Mouse (Mus musculus): ENCODE results near the gene Bbof1. TPM values are rescaled to one million over a fixed set of nuclear protein-coding genes. Genes with fewer than 3 reads are reported as not detected.

Bbof1 gene
- total and polyA plus RNA-seq, 3 experiments = 2.7 to 3.4 TPM; not detected in 1

DNA sequence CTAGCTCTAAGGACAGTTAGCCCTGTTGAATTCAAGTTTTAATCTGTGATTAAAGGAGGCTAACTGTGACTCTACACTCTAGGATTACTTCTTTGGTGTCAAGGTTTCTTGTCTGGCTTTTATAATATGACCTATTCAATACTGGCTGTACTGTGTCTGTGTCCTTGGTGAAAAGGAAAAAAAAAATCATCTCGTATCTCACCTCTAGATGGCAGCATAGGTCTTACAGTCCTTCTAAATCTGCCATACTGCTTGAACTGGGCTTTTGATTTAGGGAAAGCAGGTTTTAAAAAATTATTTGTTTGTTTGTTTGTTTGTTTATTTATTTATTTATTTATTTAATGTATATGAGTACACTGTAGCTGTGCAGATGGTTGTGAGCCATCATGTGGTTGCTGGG lies 59.8 kb downstream of the Bbof1 start:
- no peak for DNase-seq

DNA sequence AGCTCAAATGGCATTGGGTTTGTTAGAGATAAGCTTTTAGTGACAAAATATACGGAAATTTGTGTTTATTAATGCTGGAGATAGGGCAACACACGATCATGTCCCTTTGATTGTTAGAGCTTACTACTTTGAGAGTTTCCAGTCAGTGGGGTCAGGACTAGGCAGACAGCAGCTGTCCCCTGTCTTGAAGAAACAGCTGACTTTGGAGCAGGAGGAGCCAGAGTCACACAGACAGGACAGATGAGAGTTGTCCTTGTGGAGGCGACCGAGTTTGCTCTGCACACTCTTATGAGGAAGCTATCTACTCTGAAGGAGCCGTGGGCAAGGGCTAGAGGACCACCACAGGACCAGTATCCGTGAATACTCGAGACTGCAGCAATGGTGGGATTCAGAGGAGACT lies 70.1 kb downstream of the Bbof1 start:
- DNase-seq = no peak

DNA sequence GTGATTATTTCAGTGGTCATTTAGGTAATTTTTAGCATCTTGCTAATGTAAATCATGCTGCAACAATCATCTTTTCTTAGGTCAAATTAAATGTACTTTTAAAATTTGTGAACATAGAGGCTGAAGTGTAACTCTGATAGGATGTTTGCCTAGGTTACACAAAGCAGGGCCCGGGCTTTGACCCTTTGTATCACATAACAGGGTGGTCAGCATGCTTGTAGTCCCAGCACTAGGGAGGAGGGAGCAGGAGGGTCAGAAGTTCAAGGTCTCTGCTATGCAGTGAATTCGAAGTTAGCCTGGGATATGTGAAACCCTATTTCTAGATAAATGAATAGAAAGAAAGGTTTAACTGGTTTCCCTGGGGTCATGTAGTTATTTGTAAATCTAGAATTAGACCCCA lies 72.4 kb downstream of the Bbof1 start:
- DNase-seq = no peak

DNA sequence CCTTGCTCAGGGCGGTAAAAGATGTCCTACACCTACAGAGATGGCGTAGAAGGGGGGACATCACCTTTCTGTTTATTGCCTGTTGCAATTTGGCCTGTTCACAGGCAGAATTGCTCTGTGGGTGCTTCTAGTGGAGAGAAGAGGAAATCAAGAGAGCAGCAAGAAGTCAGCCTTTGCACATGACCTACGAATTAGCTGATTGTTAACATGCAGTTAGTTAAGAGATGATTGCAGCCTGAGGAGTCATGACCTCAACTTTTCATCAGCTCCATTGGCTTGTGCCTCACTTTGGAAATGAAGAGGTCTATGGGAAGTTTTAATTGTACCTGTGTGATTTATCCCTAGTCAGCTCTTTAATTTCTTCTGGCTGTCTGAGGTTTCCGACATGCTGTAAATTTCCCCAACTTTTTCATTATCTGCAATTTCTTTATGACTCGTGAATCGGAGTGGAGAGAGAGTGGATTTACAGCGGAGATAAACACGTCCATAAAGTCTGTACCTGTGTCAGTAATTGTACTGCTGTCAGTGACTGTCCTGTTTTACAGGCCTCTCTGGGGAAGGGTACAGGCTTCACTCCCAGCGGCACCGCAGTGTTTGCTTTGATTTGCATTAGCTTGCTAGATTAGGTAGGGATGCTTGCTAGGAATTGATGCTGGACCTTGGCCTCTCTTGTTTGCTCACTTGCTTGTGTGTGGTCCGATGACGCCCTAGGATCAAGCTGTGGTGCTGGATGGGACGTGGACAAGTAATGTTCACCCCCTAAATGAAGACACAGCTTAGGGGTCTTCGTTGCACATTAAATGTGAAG lies 74.1 kb downstream of the Bbof1 start:
- no peak for DNase-seq

GRCm38 (mm10) chr12:84487324-84488056 lies 78.6 kb downstream of the Bbof1 start:
- DNase-seq = no peak

Other genes starting within 250 kb of the Bbof1 start
- 10 to 100 TPM; 17.0 to 22.7 TPM for gene Elmsan1, start 190.2 kb upstream of the Bbof1 start, total RNA-seq (2021)
- 14.4 and 20.4 TPM in 2 replicates for gene Elmsan1, start 190.2 kb upstream of the Bbof1 start, polyA plus RNA-seq (2012; rRNA removed)
- 10 to 100 TPM; 75.1 to 99.4 TPM for gene Ptgr2, start 123.8 kb upstream of the Bbof1 start, total RNA-seq (2021)
- gene Ptgr2, start 123.8 kb upstream of the Bbof1 start, polyA plus RNA-seq (2012; rRNA removed) = 4.2 and 7.6 TPM in 2 replicates
- 10 to 100 TPM; 26.4 to 39.6 TPM for gene Zfp410, start 92.2 kb upstream of the Bbof1 start, total RNA-seq (2021)
- gene Zfp410, start 92.2 kb upstream of the Bbof1 start, polyA plus RNA-seq (2012; rRNA removed) = 8.3 and 11.5 TPM in 2 replicates
- 10 to 100 TPM; 57.3 to 59.7 TPM for gene Coq6, start 47.4 kb upstream of the Bbof1 start, total RNA-seq (2021)
- gene Coq6, start 47.4 kb upstream of the Bbof1 start, polyA plus RNA-seq (2012; rRNA removed) = 65.9 and 78.5 TPM in 2 replicates
- gene Fam161b, start 47.2 kb upstream of the Bbof1 start, total RNA-seq (2021) = 1 to 10 TPM; 2.0 to 2.3 TPM
- 0.87 and 0.99 TPM in 2 replicates for gene Fam161b, start 47.2 kb upstream of the Bbof1 start, polyA plus RNA-seq (2012; rRNA removed)
- gene Entpd5, start within 50 bp of the Bbof1 start, total RNA-seq (2021) = 100 to 1,000 TPM; 124 to 126 TPM
- 11.9 and 14.8 TPM in 2 replicates for gene Entpd5, start within 50 bp of the Bbof1 start, polyA plus RNA-seq (2012; rRNA removed)
- gene Rnf113a2, start 8.1 kb downstream of the Bbof1 start, total RNA-seq (2021) = 10 to 100 TPM; 16.0 to 19.6 TPM
- 0.73 and 0.86 TPM in 2 replicates for gene Rnf113a2, start 8.1 kb downstream of the Bbof1 start, polyA plus RNA-seq (2012; rRNA removed)
- 100 to 1,000 TPM; 211 to 272 TPM for gene Aldh6a1, start 41.9 kb downstream of the Bbof1 start, total RNA-seq (2021)
- 21.7 and 22.0 TPM in 2 replicates for gene Aldh6a1, start 41.9 kb downstream of the Bbof1 start, polyA plus RNA-seq (2012; rRNA removed)
- gene Lin52, start 42.4 kb downstream of the Bbof1 start, total RNA-seq (2021) = 10 to 100 TPM; 16.2 to 19.7 TPM
- 5.0 and 6.9 TPM in 2 replicates for gene Lin52, start 42.4 kb downstream of the Bbof1 start, polyA plus RNA-seq (2012; rRNA removed)
- not detected for gene Vsx2, start 160.7 kb downstream of the Bbof1 start, total RNA-seq (2021)
- not detected in 2 replicates for gene Vsx2, start 160.7 kb downstream of the Bbof1 start, polyA plus RNA-seq (2012; rRNA removed)
- 10 to 100 TPM; 12.1 to 12.4 TPM for gene Abcd4, start 208.3 kb downstream of the Bbof1 start, total RNA-seq (2021)
- 27.7 and 30.3 TPM in 2 replicates for gene Abcd4, start 208.3 kb downstream of the Bbof1 start, polyA plus RNA-seq (2012; rRNA removed)
- gene Vrtn, start 231.9 kb downstream of the Bbof1 start, total RNA-seq (2021) = not detected
- gene Vrtn, start 231.9 kb downstream of the Bbof1 start, polyA plus RNA-seq (2012; rRNA removed) = not detected in 2 replicates